Mouse (Mus musculus) midbrain, embryonic 10.5 days (tissue): ENCODE measurements around the gene Ctcf. TPM values are rescaled to one million over a fixed set of nuclear protein-coding genes. Genes with fewer than 3 reads are reported as not detected.
A peak's percentile ranks its signal among the peaks of the same experiment; 100 is the strongest.

ENCODE experiments used
- DNase-seq: peaks from one replicate; pipeline ENCODE4 v3.0.0-alpha.2; 2017; ENCODE audit warnings: low spot score
- H3K27ac ChIP-seq: fragments of 300-500 bp; sonication (generic); replicated peaks from 2 replicates; pipeline ENCODE4 v1.5.1; 2016; ENCODE audit warnings: mild to moderate bottlenecking
- H3K27me3 ChIP-seq: fragments of 300-500 bp; sonication (generic); 2 replicates; pipeline ENCODE4 v1.6.1; 2016; ENCODE audit warnings: low read depth, mild to moderate bottlenecking; ENCODE audit not compliant: poor library complexity, severe bottlenecking
- H3K36me3 ChIP-seq: fragments of 300-500 bp; sonication (generic); 2 replicates; pipeline ENCODE4 v1.6.1; 2016; ENCODE audit warnings: mild to moderate bottlenecking, moderate library complexity
- H3K4me1 ChIP-seq: fragments of 300-500 bp; sonication (generic); 2 replicates; pipeline ENCODE4 v1.6.1; 2016
- H3K4me3 ChIP-seq: fragments of 300-500 bp; sonication (generic); 2 replicates; pipeline ENCODE4 v1.5.1; 2016; ENCODE audit warnings: mild to moderate bottlenecking, moderate library complexity
- H3K9me3 ChIP-seq: fragments of 300-500 bp; sonication (generic); replicated peaks from 2 replicates; pipeline ENCODE4 v1.6.1; 2016; ENCODE audit warnings: mild to moderate bottlenecking
- WGBS: fragments of 180-500 bp; shearing (Covaris S2); methylation state at CpG from one replicate; pipeline ENCODE4 v1.1.7; 2016; 5-methylcytosine and 5-hydroxymethylcytosine counted together
- microRNA counts: library from miRNA; unstranded; fragments of <30 nt; microRNA quantifications from one replicate; lab custom pipeline; 2017
- microRNA-seq: library from miRNA; unstranded; fragments of <30 nt; microRNA quantifications from one replicate; pipeline ENCODE4, GENCODE M21; 2017
- polyA plus RNA-seq: library from polyadenylated mRNA; unstranded; fragments of >200 nt; fragmentation: Nextera tagmentation; extraction: Ambion mirVana; gene quantifications from 2 replicates; pipeline ENCODE4 v1.2.1, GENCODE M21; 2016

Ctcf gene
- polyA plus RNA-seq, 1 experiment from 2014 or later = 137 TPM

DNA sequence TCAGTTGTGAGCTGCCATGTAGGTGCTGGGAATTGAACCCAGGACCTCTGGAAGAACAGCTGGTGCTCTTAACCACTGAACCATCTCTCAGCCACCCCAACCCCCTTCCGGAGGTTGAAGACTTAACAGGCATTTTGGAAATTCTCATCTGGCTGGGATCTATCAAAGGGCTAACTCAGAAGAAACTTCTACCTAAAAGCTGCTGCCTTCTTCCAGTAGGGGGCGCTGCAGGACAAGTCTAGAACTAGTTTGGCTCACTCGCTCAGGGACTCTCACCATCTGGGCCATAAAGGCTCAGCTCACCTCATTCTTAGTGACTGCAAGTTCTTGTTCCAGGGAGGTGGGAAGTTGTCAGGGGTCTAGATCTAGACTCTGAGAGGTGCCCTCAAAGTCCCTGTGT, 77.8 kb downstream of the Ctcf start:
- Histone ChIP-seq H3K27me3 (no peaks in the 10 kb centered on the region), H3K27ac (no peak overlapping the region), H3K36me3 (peaks cover 27% of the 10 kb centered on the region), H3K9me3 (no peaks in the 10 kb centered on the region), H3K4me3 (no peak overlapping the region), H3K4me1 (no peaks in the 10 kb centered on the region)
- peak; percentile 84 for DNase-seq
- WGBS = 15% methylated on average over 3 of the region's 3 CpGs

DNA sequence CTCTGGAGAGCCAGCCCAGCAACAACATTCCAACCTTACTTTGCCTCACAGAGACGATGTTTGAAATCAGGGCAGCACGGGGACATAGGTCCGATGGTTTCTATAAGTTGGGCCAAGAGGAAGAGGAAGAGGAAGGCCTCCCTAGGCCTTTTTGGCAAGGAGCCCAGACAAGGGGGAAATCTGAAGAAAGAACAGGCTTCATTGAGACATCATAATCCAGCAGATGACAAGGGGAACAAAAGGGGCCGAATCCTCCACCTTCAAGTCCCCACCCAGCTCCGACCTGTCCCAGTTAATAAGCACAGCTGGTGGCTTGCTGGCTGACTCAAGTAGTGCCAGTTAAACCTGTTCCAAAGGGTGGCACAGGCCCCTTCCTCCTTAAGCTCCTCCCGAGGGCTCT, 78.7 kb downstream of the Ctcf start:
- WGBS = 88% methylated on average over 6 of the region's 6 CpGs
- Histone ChIP-seq H3K27ac (no peak overlapping the region), H3K27me3 (no peaks in the 10 kb centered on the region), H3K36me3 (peaks cover 27% of the 10 kb centered on the region), H3K4me1 (no peaks in the 10 kb centered on the region), H3K9me3 (no peaks in the 10 kb centered on the region), H3K4me3 (no peak overlapping the region)
- DNase-seq = no peak

DNA sequence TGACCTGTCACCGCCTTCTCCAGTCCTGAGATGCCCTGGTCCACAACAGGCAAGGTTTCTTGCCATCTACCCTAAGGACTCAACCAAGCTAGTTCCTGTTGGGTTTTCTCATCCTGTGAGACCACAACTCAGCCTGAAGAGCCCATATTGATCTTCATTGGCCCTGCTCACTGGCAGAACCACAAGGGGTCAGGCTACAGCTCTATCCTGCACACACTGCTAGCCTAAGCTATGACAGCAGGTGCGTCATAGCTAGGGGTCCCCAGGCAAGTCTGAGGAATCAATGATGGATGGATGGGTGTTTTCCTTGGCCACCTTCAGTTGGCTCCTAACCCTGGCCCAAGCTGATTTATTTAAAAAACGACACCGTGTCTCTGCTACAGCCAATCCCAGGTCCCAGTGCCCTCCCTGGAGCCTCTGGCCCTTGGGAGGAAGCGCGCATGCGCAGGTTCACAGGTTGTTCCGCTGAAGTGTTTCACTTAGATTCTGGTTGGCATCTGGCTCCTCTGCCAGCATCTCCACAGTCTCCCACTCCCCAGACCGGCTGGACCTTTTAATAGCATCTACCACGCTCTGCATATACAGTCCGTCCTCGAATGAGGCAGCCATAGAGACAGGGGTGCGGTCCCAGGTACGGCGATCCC, 80.1 kb downstream of the Ctcf start:
- Histone ChIP-seq H3K36me3 (peaks cover 30% of the 10 kb centered on the region), H3K4me1 (no peaks in the 10 kb centered on the region), H3K27me3 (no peaks in the 10 kb centered on the region), H3K27ac (no peak overlapping the region), H3K9me3 (no peaks in the 10 kb centered on the region), H3K4me3 (no peak overlapping the region)
- WGBS = 92% methylated on average over 15 of the region's 15 CpGs
- DNase-seq = no peak

- 87% methylated on average over 4 of the region's 4 CpGs for WGBS
- Histone ChIP-seq H3K36me3 (peaks cover 50% of the 10 kb centered on the region), H3K27ac (no peak overlapping the region), H3K4me3 (no peak overlapping the region), H3K9me3 (no peaks in the 10 kb centered on the region), H3K4me1 (no peaks in the 10 kb centered on the region), H3K27me3 (no peaks in the 10 kb centered on the region)
- DNase-seq = no peak
Measured at GRCm38 (mm10) chr8:105719637-105720036, 83.3 kb downstream of the Ctcf start.

DNA sequence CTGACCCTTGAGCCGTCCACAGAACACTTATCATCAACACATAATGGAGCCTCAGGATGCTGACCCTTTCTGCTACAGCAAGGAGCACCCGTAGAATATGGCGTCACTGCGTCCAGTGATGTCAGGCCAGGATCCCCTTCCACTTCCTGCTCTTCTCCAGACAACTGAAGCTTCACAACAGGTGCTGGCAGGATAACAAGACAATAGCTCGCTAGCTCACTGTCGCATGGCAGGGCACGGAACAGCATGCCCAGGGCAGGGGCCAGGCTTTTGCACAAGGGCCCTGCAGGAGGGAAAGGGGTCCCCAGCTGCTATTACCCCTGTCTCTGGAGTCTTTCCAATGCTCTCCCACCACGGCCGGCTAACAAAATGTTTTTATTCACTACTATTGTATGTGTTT, 86.5 kb downstream of the Ctcf start:
- H3K9me3 ChIP-seq = no peaks in the 10 kb centered on the region
- no peak overlapping the region for H3K4me3 ChIP-seq
- H3K27ac ChIP-seq = no peak overlapping the region
- peaks cover 55% of the 10 kb centered on the region for H3K36me3 ChIP-seq
- H3K4me1 ChIP-seq = no peaks in the 10 kb centered on the region
- WGBS = 92% methylated on average over 9 of the region's 9 CpGs
- no peak for DNase-seq
- H3K27me3 ChIP-seq = no peaks in the 10 kb centered on the region

GRCm38 (mm10) chr8:105725726-105726125, 89.4 kb downstream of the Ctcf start:
- no peak for DNase-seq
- Histone ChIP-seq H3K9me3 (no peaks in the 10 kb centered on the region), H3K27me3 (no peaks in the 10 kb centered on the region), H3K27ac (no peak overlapping the region), H3K36me3 (peaks cover 59% of the 10 kb centered on the region), H3K4me1 (no peaks in the 10 kb centered on the region), H3K4me3 (no peak overlapping the region)
- WGBS = 88% methylated on average over 5 of the region's 5 CpGs

- no peaks in the 10 kb centered on the region for H3K27me3 ChIP-seq
- 88% methylated on average over 18 of the region's 18 CpGs for WGBS
Measured at GRCm38 (mm10) chr8:105727397-105728124, 91.2 kb downstream of the Ctcf start.

GRCm38 (mm10) chr8:105732186-105732585, 95.8 kb downstream of the Ctcf start:
- Histone ChIP-seq H3K4me1 (no peaks in the 10 kb centered on the region), H3K9me3 (no peaks in the 10 kb centered on the region), H3K4me3 (no peak overlapping the region), H3K36me3 (peaks cover 11% of the 10 kb centered on the region), H3K27me3 (no peaks in the 10 kb centered on the region), H3K27ac (no peak overlapping the region)
- 93% methylated on average over 5 of the region's 5 CpGs for WGBS
- no peak for DNase-seq

More at GRCm38 (mm10) chr8:105727397-105728124, 91.2 kb downstream of the Ctcf start:
- no peak for DNase-seq
- H3K9me3 ChIP-seq = no peaks in the 10 kb centered on the region
- H3K36me3 ChIP-seq = peaks cover 52% of the 10 kb centered on the region
- 0 out of 2 replicates have a peak overlapping the region, but pooled peaks have one; percentile 10 for H3K27ac ChIP-seq
- H3K4me3 ChIP-seq = no peak overlapping the region
- H3K4me1 ChIP-seq = no peaks in the 10 kb centered on the region

MicroRNA genes within 50 kb of the gene (microRNA counts, 519-probe panel; counts per million panel counts)
- microRNA mmu-miR-1966 (lab: Ali Mortazavi, UCI) = 2,912 counts per million, percentile 10 among the panel's probes with 10 or more counts

Small RNA genes within 50 kb of the gene (microRNA-seq; reads per million reads assigned to microRNA genes)
- gene Mir1966 = not detected

Other genes starting within 250 kb of the Ctcf start
- 0.07 TPM in 1 of 2 replicates, not detected in the other for gene Kctd19, start 223.1 kb upstream of the Ctcf start, polyA plus RNA-seq
- gene Lrrc36, start 223.0 kb upstream of the Ctcf start, polyA plus RNA-seq = 2.6 and 3.7 TPM in 2 replicates
- gene Tppp3, start 165.0 kb upstream of the Ctcf start, polyA plus RNA-seq = 94.4 and 100.0 TPM in 2 replicates
- gene Zdhhc1, start 139.7 kb upstream of the Ctcf start, polyA plus RNA-seq = 18.6 and 24.0 TPM in 2 replicates
- 28.8 and 30.2 TPM in 2 replicates for gene Hsd11b2, start 117.8 kb upstream of the Ctcf start, polyA plus RNA-seq
- gene Atp6v0d1, start 70.5 kb upstream of the Ctcf start, polyA plus RNA-seq = 85.4 and 101 TPM in 2 replicates
- gene Ripor1, start 31.3 kb upstream of the Ctcf start, polyA plus RNA-seq = 15.9 and 20.0 TPM in 2 replicates
- 0.29 and 0.62 TPM in 2 replicates for gene Agrp, start 825 bp downstream of the Ctcf start, polyA plus RNA-seq
- 2.0 and 3.5 TPM in 2 replicates for gene Carmil2, start 49.7 kb downstream of the Ctcf start, polyA plus RNA-seq
- 76.5 and 89.9 TPM in 2 replicates for gene Acd, start 64.5 kb downstream of the Ctcf start, polyA plus RNA-seq
- 25.9 and 28.2 TPM in 2 replicates for gene Pard6a, start 64.6 kb downstream of the Ctcf start, polyA plus RNA-seq
- not detected in 2 replicates for gene 4933405L10Rik, start 71.1 kb downstream of the Ctcf start, polyA plus RNA-seq
- gene Enkd1, start 71.6 kb downstream of the Ctcf start, polyA plus RNA-seq = 45.1 and 52.7 TPM in 2 replicates
- gene Gfod2, start 122.1 kb downstream of the Ctcf start, polyA plus RNA-seq = 35.0 and 39.5 TPM in 2 replicates
- 9.6 and 11.4 TPM in 2 replicates for gene Ranbp10, start 190.8 kb downstream of the Ctcf start, polyA plus RNA-seq
- gene Tsnaxip1, start 191.2 kb downstream of the Ctcf start, polyA plus RNA-seq = 0.22 and 0.23 TPM in 2 replicates
- gene Cenpt, start 216.7 kb downstream of the Ctcf start, polyA plus RNA-seq = 55.7 and 62.6 TPM in 2 replicates
- 82.2 and 88.1 TPM in 2 replicates for gene Thap11, start 218.6 kb downstream of the Ctcf start, polyA plus RNA-seq
- gene Nutf2, start 224.0 kb downstream of the Ctcf start, polyA plus RNA-seq = 375 and 418 TPM in 2 replicates
- 74.0 and 81.5 TPM in 2 replicates for gene Edc4, start 244.3 kb downstream of the Ctcf start, polyA plus RNA-seq